Mouse (Mus musculus): Measurements from ENCODE around the gene Smim5. TPM values are rescaled to one million over a fixed set of nuclear protein-coding genes. Genes with fewer than 3 reads are reported as not detected.
A peak's percentile ranks its signal among the peaks of the same experiment; 100 is the strongest.

Smim5 gene
- total and polyA plus RNA-seq, 3 experiments = 0.42 to 1.4 (median 0.98) TPM

DNA sequence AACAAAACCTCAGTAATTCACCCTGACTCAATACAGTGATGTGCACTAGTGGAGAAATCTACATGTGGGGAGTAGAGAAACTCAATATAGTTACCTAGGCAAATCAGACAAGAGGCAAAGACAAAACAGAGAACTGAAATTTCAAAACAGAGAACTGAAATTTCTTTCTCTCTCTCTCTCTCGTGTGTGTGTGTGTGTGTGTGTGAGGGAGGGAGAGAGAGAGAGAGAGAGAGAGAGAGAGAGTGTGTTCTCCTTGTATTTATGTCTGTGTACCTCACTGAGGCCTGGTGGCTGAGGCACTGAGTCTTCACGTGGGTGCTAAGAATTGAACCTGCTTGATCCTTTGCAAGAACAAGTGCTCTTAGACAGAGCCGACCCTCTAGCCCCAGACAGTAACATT lies 30.1 kb downstream of the Smim5 start:
- H3K36me3 ChIP-seq (replicated peaks in 1 of 2; ENCODE audit: control insufficient read depth in 1 of 2, insufficient read depth in 1 of 2, low read length in 1 of 2) = peaks cover 25 to 35% of the 10 kb centered on the region in 2 experiments
- no peaks in the 10 kb centered on the region for H3K27me3 ChIP-seq (replicated peaks)
- H3K4me3 ChIP-seq (replicated peaks in 1 of 3; ENCODE audit: low read depth in 2 of 3, low read length in 2 of 3, poor library complexity in 1 of 3) = no peak overlapping the region
- in situ Hi-C loops (cut with MboI; ENCODE audit: low pct_ligation_motif_present, low pct_unique_long_range_greater_than_20kb, low sequenced_read_pairs) = loop anchor here (5.0 kb wide), 1 partner anchor 77 kb away; no protein-coding TSS in a partner anchor
- peak; percentile 90 for DNase-seq (ENCODE audit: extremely low read depth)
- dilution Hi-C loops (cut with MboI; ENCODE audit: extremely low pct_ligation_motif_present, extremely low pct_unique_long_range_greater_than_20kb, low sequenced_read_pairs) = no loop called here
- peak overlapping the region; percentile 92 for H3K4me2 ChIP-seq (ENCODE audit: insufficient read depth, low read depth, poor library complexity, severe bottlenecking)
- peaks cover 30 to 74% of the 10 kb centered on the region in 2 experiments for H3K4me1 ChIP-seq (ENCODE audit: control insufficient read depth in 1 of 2, insufficient read depth in 2 of 2)
- peak overlapping the region; percentile 84 for H3K27ac ChIP-seq (ENCODE audit: insufficient read depth, low read depth)
- no peak overlapping the region; the same call in 1 of the 2 replicates for H3K9ac ChIP-seq (ENCODE audit: insufficient read depth, low read depth)
- no peaks in the 10 kb centered on the region for H3K9me3 ChIP-seq (replicated peaks; ENCODE audit: low read length)
- peaks cover 25% of the 10 kb centered on the region for H3K79me2 ChIP-seq (replicated peaks; ENCODE audit: control insufficient read depth, extremely low read depth, insufficient read depth, poor library complexity, severe bottlenecking)
- TF ChIP-seq SIN3A (IDR thresholded peaks at IDR 0.05; ENCODE audit: low read length) = peak; percentile 99
- TF ChIP-seq ZNF384 (IDR thresholded peaks at IDR 0.05; ENCODE audit: low read depth, low read length) = peak; percentile 65
- TF ChIP-seq GABPA (IDR thresholded peaks at IDR 0.05; ENCODE audit: insufficient replicate concordance, low read depth, low read length) = no peak
- TF ChIP-seq BHLHE40 (IDR thresholded peaks at IDR 0.05; ENCODE audit: low read depth, low read length) = peak; percentile 99
- TF ChIP-seq PAX5 (IDR thresholded peaks at IDR 0.05; ENCODE audit: low read length) = no peak
- peak; percentile 39; the same call in 1 of the 2 replicates for TF ChIP-seq POLR2A (IDR thresholded peaks at IDR 0.05; ENCODE audit: low read depth, low read length)
- TF ChIP-seq RCOR1 (conservative IDR thresholded peaks at IDR 0.05; ENCODE audit: low read depth, low read length) = peak; percentile 100
- peak; percentile 91 for TF ChIP-seq MAX (IDR thresholded peaks at IDR 0.05; ENCODE audit: low read length)
- TF ChIP-seq CHD1 (IDR thresholded peaks at IDR 0.05; ENCODE audit: low read depth, low read length) = peak; percentile 74; the same call in 1 of the 2 replicates
- TF ChIP-seq KAT2A (IDR thresholded peaks at IDR 0.05; ENCODE audit: insufficient replicate concordance, low read length) = 0 out of 2 replicates have a peak, but pooled peaks have one; percentile 55
- peak; percentile 93 for TF ChIP-seq CHD2 (IDR thresholded peaks at IDR 0.05; ENCODE audit: low read length)
- no peak; the same call in 1 of the 2 replicates for TF ChIP-seq SMC3 (IDR thresholded peaks at IDR 0.05; ENCODE audit: low read depth, low read length)
- TF ChIP-seq USF1 (IDR thresholded peaks at IDR 0.05; ENCODE audit: low read depth, low read length) = no peak
- TF ChIP-seq UBTF (IDR thresholded peaks at IDR 0.05; ENCODE audit: low read depth, low read length) = no peak
- TF ChIP-seq E2F4 (IDR thresholded peaks at IDR 0.05; ENCODE audit: insufficient replicate concordance, low read depth, low read length) = no peak
- TF ChIP-seq TBP (conservative IDR thresholded peaks at IDR 0.05; ENCODE audit: low read depth, low read length) = peak; percentile 83
- no peak for TF ChIP-seq CTCF (conservative IDR thresholded peaks at IDR 0.05 in 1 of 2, IDR thresholded peaks at IDR 0.05 in 1 of 2; ENCODE audit: low read depth in 2 of 2, low read length in 2 of 2)
- peak; percentile 100 for TF ChIP-seq IRF4 (IDR thresholded peaks at IDR 0.05; ENCODE audit: low read depth, low read length)
- no peak for TF ChIP-seq NRF1 (IDR thresholded peaks at IDR 0.05; ENCODE audit: low read depth, low read length)
- no peak; the same call in 1 of the 2 replicates for TF ChIP-seq ZMIZ1 (IDR thresholded peaks at IDR 0.05; ENCODE audit: low read depth, low read length)
- TF ChIP-seq EP300 (IDR thresholded peaks at IDR 0.05; ENCODE audit: low read length) = peak; percentile 100
- no peak for TF ChIP-seq USF2 (conservative IDR thresholded peaks at IDR 0.05; ENCODE audit: low read depth, low read length)
- TF ChIP-seq MAFK (IDR thresholded peaks at IDR 0.05; ENCODE audit: insufficient replicate concordance, low read length) = peak; percentile 86
- TF ChIP-seq MAZ (IDR thresholded peaks at IDR 0.05; ENCODE audit: low read depth, low read length) = peak; percentile 100
- TF ChIP-seq JUND (conservative IDR thresholded peaks at IDR 0.05; ENCODE audit: low read depth, low read length) = peak; percentile 99
- TF ChIP-seq MEF2A (IDR thresholded peaks at IDR 0.05; ENCODE audit: borderline replicate concordance, low read depth, low read length) = peak; percentile 98
- peak; percentile 96 for TF ChIP-seq MXI1 (IDR thresholded peaks at IDR 0.05; ENCODE audit: low read depth, low read length)
- peak; percentile 68; the same call in 1 of the 2 replicates for TF ChIP-seq ELF1 (IDR thresholded peaks at IDR 0.05; ENCODE audit: low read depth, low read length)
- no peak for TF ChIP-seq RAD21 (IDR thresholded peaks at IDR 0.05; ENCODE audit: low read depth, low read length)
- peak; percentile 98 for TF ChIP-seq MYC (IDR thresholded peaks at IDR 0.05; ENCODE audit: low read depth, low read length)
- TF ChIP-seq ZC3H11A (IDR thresholded peaks at IDR 0.05; ENCODE audit: low read depth, low read length) = no peak
- peak; percentile 85 for TF ChIP-seq JUN (IDR thresholded peaks at IDR 0.05; ENCODE audit: insufficient read depth, low read depth, low read length)
- TF ChIP-seq NELFE (IDR thresholded peaks at IDR 0.05; ENCODE audit: low read depth, low read length) = peak; percentile 50; the same call in 1 of the 2 replicates
- TF ChIP-seq TCF12 (IDR thresholded peaks at IDR 0.05; ENCODE audit: low read depth, low read length) = peak; percentile 97
- peak; percentile 75; the same call in 1 of the 2 replicates for TF ChIP-seq POLR2AphosphoS2 (IDR thresholded peaks at IDR 0.05; ENCODE audit: low read depth, low read length)
- TF ChIP-seq ZKSCAN1 (IDR thresholded peaks at IDR 0.05; ENCODE audit: borderline replicate concordance, low read depth, low read length) = no peak; the same call in 1 of the 2 replicates
- TF ChIP-seq ETS1 (conservative IDR thresholded peaks at IDR 0.05; ENCODE audit: low read depth, low read length) = peak; percentile 98
- TF ChIP-seq HCFC1 (IDR thresholded peaks at IDR 0.05; ENCODE audit: low read depth, low read length) = peak; percentile 75

Measured in CH12.LX (cell line).